Mouse (Mus musculus): ENCODE results near the gene Atp10a. TPM values are rescaled to one million over a fixed set of nuclear protein-coding genes. Genes with fewer than 3 reads are reported as not detected.

The Atp10a gene
- polyA plus RNA-seq, 1 experiment from 2014 or later: 2.4 TPM

- Histone ChIP-seq H3K27me3 (ENCODE audit: poor library complexity, severe bottlenecking) (no peaks in the 10 kb centered on the region), H3K4me1 (no peaks in the 10 kb centered on the region), H3K4me3 (no peak overlapping the region), H3K27ac (no peak overlapping the region), H3K36me3 (replicated peaks) (no peaks in the 10 kb centered on the region), H3K9me3 (no peaks in the 10 kb centered on the region)
- DNase-seq (ENCODE audit: extremely low spot score, low spot score): no peak
- WGBS: 89% methylated on average over 5 of the region's 5 CpGs
Measured at GRCm38 (mm10) chr7:58752041-58752440, 96.1 kb downstream of the Atp10a start.

DNA sequence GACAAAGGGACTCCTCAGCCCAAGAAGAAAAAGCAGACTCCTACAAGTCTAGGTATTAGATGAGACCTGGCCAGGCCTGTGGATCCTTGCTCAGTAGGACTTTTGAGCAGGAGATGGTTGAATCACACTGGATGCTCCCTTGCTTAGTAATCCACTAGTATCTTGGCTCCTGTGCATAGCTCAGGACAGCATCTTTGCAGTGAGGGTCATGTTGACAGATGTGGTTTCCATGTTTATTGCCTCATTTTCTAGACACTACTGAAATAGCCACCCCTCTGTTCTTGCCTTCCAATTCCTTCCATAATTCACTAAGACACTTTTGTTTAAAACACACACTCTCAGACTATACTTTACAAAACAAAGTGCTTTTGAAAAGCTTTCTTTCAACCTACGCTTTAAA lies 98.1 kb downstream of the Atp10a start:
- whole genome bisulfite sequencing: 91% methylated on average over 1 of the region's 1 CpGs

GRCm38 (mm10) chr7:58754536-58754935 lies 98.6 kb downstream of the Atp10a start:
- Histone ChIP-seq H3K27ac (no peak overlapping the region), H3K36me3 (replicated peaks) (no peaks in the 10 kb centered on the region), H3K27me3 (ENCODE audit: poor library complexity, severe bottlenecking) (no peaks in the 10 kb centered on the region), H3K4me1 (no peaks in the 10 kb centered on the region), H3K9me3 (no peaks in the 10 kb centered on the region), H3K4me3 (no peak overlapping the region)
- WGBS: 86% methylated on average over 4 of the region's 4 CpGs
- DNase-seq (ENCODE audit: extremely low spot score, low spot score): no peak

More for the DNA sequence above, 98.1 kb downstream of the Atp10a start:
- H3K9me3 ChIP-seq: no peaks in the 10 kb centered on the region
- no peaks in the 10 kb centered on the region for H3K4me1 ChIP-seq
- H3K4me3 ChIP-seq: no peak overlapping the region
- no peak overlapping the region for H3K27ac ChIP-seq
- H3K36me3 ChIP-seq (replicated peaks): no peaks in the 10 kb centered on the region
- DNase-seq (ENCODE audit: extremely low spot score, low spot score): no peak
- no peaks in the 10 kb centered on the region for H3K27me3 ChIP-seq (ENCODE audit: poor library complexity, severe bottlenecking)

DNA sequence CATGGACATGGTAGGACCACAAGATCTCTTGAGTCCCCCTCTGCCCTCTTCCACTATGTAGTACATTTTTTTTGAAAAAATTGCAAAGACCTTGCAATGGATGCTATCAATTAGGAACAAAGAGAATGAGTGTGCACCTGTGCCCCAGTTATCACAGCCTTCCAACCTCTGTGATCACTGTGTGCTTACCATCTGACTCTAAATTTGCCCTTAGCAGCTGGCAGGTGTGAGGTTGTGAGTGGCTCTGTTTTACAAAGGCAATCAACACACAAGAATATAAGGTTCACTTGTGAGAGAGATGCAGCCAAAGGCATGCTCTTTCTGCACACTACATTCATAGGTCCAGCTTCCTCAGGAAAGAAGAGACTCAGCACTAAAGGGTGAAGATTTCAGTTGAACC lies 99.1 kb downstream of the Atp10a start:
- DNase-seq (ENCODE audit: extremely low spot score, low spot score): no peak
- Histone ChIP-seq H3K4me3 (no peak overlapping the region), H3K4me1 (no peaks in the 10 kb centered on the region), H3K9me3 (no peaks in the 10 kb centered on the region), H3K27me3 (ENCODE audit: poor library complexity, severe bottlenecking) (no peaks in the 10 kb centered on the region), H3K36me3 (replicated peaks) (no peaks in the 10 kb centered on the region), H3K27ac (no peak overlapping the region)

DNA sequence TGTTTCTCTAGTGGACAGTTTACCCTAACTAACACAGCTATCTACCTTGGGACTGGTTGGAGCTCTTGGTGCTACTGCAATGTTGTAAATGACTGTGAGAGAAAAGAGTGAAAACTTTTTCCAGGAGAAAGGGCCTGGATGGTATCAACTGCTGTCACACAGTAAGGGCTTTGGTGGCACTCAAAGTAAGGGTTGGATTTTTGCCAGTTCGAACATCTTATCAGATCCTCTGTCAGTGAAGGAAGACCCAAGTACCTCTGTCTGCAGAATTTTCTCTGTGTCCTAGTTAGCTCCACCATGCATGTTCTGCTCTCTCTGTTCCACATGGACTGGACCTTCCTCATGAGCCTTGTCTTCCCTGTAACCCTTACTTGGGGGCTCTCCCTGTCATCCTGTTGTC lies 99.9 kb downstream of the Atp10a start:
- 94% methylated on average over 1 of the region's 1 CpGs for WGBS
- Histone ChIP-seq H3K4me1 (no peaks in the 10 kb centered on the region), H3K4me3 (no peak overlapping the region), H3K27me3 (ENCODE audit: poor library complexity, severe bottlenecking) (no peaks in the 10 kb centered on the region), H3K27ac (no peak overlapping the region), H3K36me3 (replicated peaks) (no peaks in the 10 kb centered on the region), H3K9me3 (no peaks in the 10 kb centered on the region)
- DNase-seq (ENCODE audit: extremely low spot score, low spot score): no peak

DNA sequence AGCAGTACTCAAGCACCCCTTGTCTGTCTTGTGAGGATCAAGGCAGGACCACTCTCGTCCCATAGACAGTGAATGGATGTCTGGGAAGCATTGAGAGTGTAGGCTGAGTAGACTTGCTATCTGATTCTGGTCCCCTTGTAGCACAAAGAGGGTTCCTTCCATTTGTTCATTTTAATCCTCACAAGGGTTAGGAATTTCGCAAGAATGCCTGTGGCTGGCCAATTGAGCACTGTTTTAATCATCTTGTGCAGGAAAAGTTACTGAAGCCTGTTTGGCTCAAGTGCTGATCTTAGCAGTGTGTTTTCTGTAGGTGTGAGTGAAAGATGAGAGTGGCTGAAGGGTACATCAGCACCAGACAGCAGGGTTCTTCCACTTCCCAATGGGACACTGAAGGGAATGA lies 101.4 kb downstream of the Atp10a start:
- no peaks in the 10 kb centered on the region for H3K27me3 ChIP-seq (ENCODE audit: poor library complexity, severe bottlenecking)
- no peaks in the 10 kb centered on the region for H3K4me1 ChIP-seq
- DNase-seq (ENCODE audit: extremely low spot score, low spot score): no peak
- H3K9me3 ChIP-seq: no peaks in the 10 kb centered on the region
- H3K27ac ChIP-seq: no peak overlapping the region
- WGBS: 81% methylated on average over 2 of the region's 2 CpGs
- no peak overlapping the region for H3K4me3 ChIP-seq
- no peaks in the 10 kb centered on the region for H3K36me3 ChIP-seq (replicated peaks)

DNA sequence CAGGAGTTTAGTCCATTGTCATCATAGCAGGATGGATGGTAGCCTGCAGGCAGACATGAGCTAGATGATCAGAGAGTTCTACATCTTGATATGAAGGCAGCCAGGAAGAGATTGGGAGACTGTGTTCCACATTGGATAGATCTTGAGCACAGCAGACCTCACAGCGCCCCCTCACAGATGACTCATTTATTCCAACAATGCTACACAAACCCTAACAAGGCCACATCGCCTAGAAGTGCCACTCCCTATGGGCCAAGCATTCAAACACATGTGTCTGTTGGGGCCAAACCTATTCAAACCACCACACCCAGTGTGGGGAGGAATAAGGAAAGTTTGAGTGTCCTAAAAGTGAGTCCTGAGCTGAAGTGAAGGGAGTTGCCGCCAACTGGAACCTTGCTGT lies 102.4 kb downstream of the Atp10a start:
- 85% methylated on average over 3 of the region's 3 CpGs for WGBS
- no peaks in the 10 kb centered on the region for H3K27me3 ChIP-seq (ENCODE audit: poor library complexity, severe bottlenecking)

DNA sequence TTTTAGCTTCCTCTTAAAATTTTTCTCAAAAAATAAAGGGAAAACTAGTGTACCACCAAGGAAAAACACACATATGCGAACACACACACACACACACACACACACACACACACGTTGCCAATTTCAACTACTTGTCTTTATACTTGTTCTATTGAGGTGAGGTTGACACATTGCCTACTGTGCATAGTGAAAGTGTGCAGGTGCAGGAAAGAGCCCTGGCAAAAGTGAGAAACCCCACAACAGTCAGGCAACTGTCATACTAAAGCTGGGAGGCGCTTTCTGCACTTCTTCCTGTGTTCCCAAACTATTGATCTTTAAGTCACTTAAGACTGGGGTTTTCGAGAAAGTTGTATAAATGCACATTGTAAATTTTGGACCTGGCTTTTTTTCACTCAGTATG lies 103.3 kb downstream of the Atp10a start:
- WGBS: 91% methylated on average over 4 of the region's 4 CpGs
- no peak for DNase-seq (ENCODE audit: extremely low spot score, low spot score)

More for the DNA sequence above, 102.4 kb downstream of the Atp10a start:
- Histone ChIP-seq H3K4me3 (no peak overlapping the region), H3K4me1 (no peaks in the 10 kb centered on the region), H3K9me3 (no peaks in the 10 kb centered on the region), H3K36me3 (replicated peaks) (no peaks in the 10 kb centered on the region), H3K27ac (no peak overlapping the region)
- no peak for DNase-seq (ENCODE audit: extremely low spot score, low spot score)

GRCm38 (mm10) chr7:58767257-58767656 lies 111.3 kb downstream of the Atp10a start:
- Histone ChIP-seq H3K4me1 (no peaks in the 10 kb centered on the region), H3K9me3 (no peaks in the 10 kb centered on the region), H3K36me3 (replicated peaks) (no peaks in the 10 kb centered on the region), H3K27me3 (ENCODE audit: poor library complexity, severe bottlenecking) (no peaks in the 10 kb centered on the region), H3K27ac (no peak overlapping the region), H3K4me3 (no peak overlapping the region)
- 86% methylated on average over 6 of the region's 6 CpGs for WGBS
- no peak for DNase-seq (ENCODE audit: extremely low spot score, low spot score)

More for the DNA sequence above, 103.3 kb downstream of the Atp10a start:
- H3K4me3 ChIP-seq: no peak overlapping the region
- no peak overlapping the region for H3K27ac ChIP-seq
- no peaks in the 10 kb centered on the region for H3K36me3 ChIP-seq (replicated peaks)
- H3K4me1 ChIP-seq: no peaks in the 10 kb centered on the region
- H3K9me3 ChIP-seq: no peaks in the 10 kb centered on the region
- H3K27me3 ChIP-seq (ENCODE audit: poor library complexity, severe bottlenecking): no peaks in the 10 kb centered on the region

- Histone ChIP-seq H3K4me1 (no peaks in the 10 kb centered on the region), H3K27ac (no peak overlapping the region), H3K27me3 (ENCODE audit: poor library complexity, severe bottlenecking) (no peaks in the 10 kb centered on the region), H3K9me3 (no peaks in the 10 kb centered on the region), H3K4me3 (no peak overlapping the region), H3K36me3 (replicated peaks) (no peaks in the 10 kb centered on the region)
- 91% methylated on average over 2 of the region's 2 CpGs for WGBS
- no peak for DNase-seq (ENCODE audit: extremely low spot score, low spot score)
Measured at GRCm38 (mm10) chr7:58768253-58768652, 112.3 kb downstream of the Atp10a start.

DNA sequence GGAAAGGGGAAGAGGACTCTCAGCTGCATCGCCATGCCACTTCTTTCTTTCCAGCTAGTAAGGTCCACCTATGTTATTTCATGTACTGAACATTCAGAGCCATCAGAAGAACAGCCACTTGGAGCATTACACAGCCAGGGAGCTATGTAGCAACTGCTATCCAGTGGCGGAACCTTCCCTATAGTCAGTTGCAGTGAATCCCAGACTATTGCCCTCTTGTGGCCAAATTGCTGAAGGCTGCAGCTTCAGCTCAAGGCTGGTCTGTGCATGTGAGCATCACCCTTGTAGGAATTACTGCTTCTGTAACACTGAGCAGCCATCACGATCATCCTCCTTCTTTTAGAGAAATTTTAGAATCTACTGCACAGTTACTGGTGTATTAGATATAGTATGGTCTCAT lies 114.3 kb downstream of the Atp10a start:
- Histone ChIP-seq H3K4me1 (no peaks in the 10 kb centered on the region), H3K4me3 (no peak overlapping the region), H3K9me3 (no peaks in the 10 kb centered on the region), H3K27ac (no peak overlapping the region), H3K27me3 (ENCODE audit: poor library complexity, severe bottlenecking) (no peaks in the 10 kb centered on the region), H3K36me3 (replicated peaks) (no peaks in the 10 kb centered on the region)
- 71% methylated on average over 3 of the region's 3 CpGs for WGBS
- DNase-seq (ENCODE audit: extremely low spot score, low spot score): no peak

DNA sequence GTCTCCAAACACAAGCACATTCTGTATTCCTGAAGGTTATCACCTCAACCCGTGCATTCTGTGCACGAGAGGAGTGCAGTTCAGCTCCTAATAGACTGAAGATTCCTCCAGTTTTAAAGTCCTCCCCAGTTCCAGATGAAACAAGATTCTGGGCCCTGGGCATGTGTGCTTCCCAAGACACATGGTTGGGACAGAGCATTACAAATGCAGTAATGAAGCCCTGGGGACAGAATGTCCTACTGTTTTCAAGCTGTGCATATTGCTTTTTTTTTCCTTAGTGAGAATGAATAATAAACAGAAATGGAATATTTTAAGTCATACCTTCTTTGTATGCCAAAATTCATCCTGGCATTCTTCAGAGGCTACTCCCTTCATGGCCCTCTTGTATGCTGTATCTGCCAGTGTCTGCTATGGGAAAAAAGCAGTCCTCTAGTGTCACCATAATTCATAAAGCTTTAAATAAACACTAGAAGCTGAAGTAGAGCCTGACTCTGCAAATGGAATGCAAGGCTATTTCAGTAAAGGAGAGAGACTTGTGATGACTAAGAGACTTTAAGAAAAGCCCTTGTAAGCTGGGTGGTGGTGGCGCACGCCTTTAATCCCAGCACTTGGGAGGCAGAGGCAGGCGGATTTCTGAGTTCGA lies 116.2 kb downstream of the Atp10a start:
- no peaks in the 10 kb centered on the region for H3K4me1 ChIP-seq
- DNase-seq (ENCODE audit: extremely low spot score, low spot score): no peak
- H3K4me3 ChIP-seq: no peak overlapping the region
- no peaks in the 10 kb centered on the region for H3K36me3 ChIP-seq (replicated peaks)
- 89% methylated on average over 6 of the region's 6 CpGs for WGBS
- H3K27ac ChIP-seq: no peak overlapping the region
- H3K27me3 ChIP-seq (ENCODE audit: poor library complexity, severe bottlenecking): no peaks in the 10 kb centered on the region
- no peaks in the 10 kb centered on the region for H3K9me3 ChIP-seq

DNA sequence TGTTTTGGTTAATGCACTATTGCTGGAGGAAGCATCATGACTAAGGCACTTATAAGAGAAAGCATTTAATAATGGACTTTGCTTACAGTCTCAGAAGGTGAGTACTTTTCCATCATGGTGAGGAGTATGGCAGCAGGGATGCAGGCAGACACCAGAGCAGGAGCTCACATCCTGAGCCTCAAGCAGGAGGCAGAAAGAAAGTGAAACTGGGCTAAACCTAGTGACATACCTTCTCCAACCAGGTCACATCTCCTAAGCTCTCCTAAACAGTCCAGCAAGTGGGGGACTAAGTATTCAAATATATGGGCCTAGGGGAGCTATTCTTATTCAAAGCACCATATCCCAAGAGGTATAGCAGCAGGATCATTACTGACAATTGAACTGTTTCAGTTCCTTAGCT lies 123.2 kb downstream of the Atp10a start:
- Histone ChIP-seq H3K4me1 (no peaks in the 10 kb centered on the region), H3K4me3 (no peak overlapping the region), H3K36me3 (replicated peaks) (no peaks in the 10 kb centered on the region), H3K9me3 (no peaks in the 10 kb centered on the region), H3K27ac (no peak overlapping the region), H3K27me3 (ENCODE audit: poor library complexity, severe bottlenecking) (no peaks in the 10 kb centered on the region)
- no peak for DNase-seq (ENCODE audit: extremely low spot score, low spot score)

- DNase-seq (ENCODE audit: extremely low spot score, low spot score): no peak
Measured at GRCm38 (mm10) chr7:58786986-58787385, 131.0 kb downstream of the Atp10a start.

More at GRCm38 (mm10) chr7:58786986-58787385, 131.0 kb downstream of the Atp10a start:
- Histone ChIP-seq H3K9me3 (no peaks in the 10 kb centered on the region), H3K27me3 (ENCODE audit: poor library complexity, severe bottlenecking) (no peaks in the 10 kb centered on the region), H3K27ac (no peak overlapping the region), H3K36me3 (replicated peaks) (peaks cover 4% of the 10 kb centered on the region; the same call in 1 of the 2 replicates), H3K4me1 (peaks cover 15% of the 10 kb centered on the region), H3K4me3 (no peak overlapping the region)
- WGBS: 93% methylated on average over 4 of the region's 4 CpGs
